Mouse (Mus musculus): Measurements from ENCODE around the gene Utp4. TPM values are rescaled to one million over a fixed set of nuclear protein-coding genes. Genes with fewer than 3 reads are reported as not detected.

The Utp4 gene
- polyA plus RNA-seq (2012; ENCODE audit: insufficient read depth, low replicate concordance): 1.5 and 3.0 TPM in 2 replicates

GRCm38 (mm10) chr8:106893481-106894156, at the start of gene Utp4:
Gene Utp4 (plus strand): TSS chr8:106893636.
- Histone ChIP-seq H3K36me3 (replicated peaks; ENCODE audit: low read length) (peaks cover 46% of the 10 kb centered on the region), H3K4me1 (peaks cover 57% of the 10 kb centered on the region), H3K9me3 (no peaks in the 10 kb centered on the region), H3K4me3 (replicated peaks) (peak within 1 kb of the TSS; percentile 93), H3K27me3 (replicated peaks) (no peaks in the 10 kb centered on the region)
- no peak for TF ChIP-seq GATA1 (IDR thresholded peaks at IDR 0.05; ENCODE audit: borderline replicate concordance, low read length)
- TF ChIP-seq FLI1 (IDR thresholded peaks at IDR 0.05; ENCODE audit: low read length): peak; percentile 69; the same call in 1 of the 2 replicates

GRCm38 (mm10) chr8:106850034-106850433, 43.4 kb upstream of the Utp4 start:
- peaks cover 6% of the 10 kb centered on the region for H3K4me1 ChIP-seq
- H3K27me3 ChIP-seq (replicated peaks): peaks cover 14% of the 10 kb centered on the region
- TF ChIP-seq GATA1 (IDR thresholded peaks at IDR 0.05; ENCODE audit: borderline replicate concordance, low read length) (no peak), FLI1 (IDR thresholded peaks at IDR 0.05; ENCODE audit: low read length) (no peak)
- no peaks in the 10 kb centered on the region for H3K36me3 ChIP-seq (replicated peaks; ENCODE audit: low read length)
- no peak overlapping the region for H3K4me3 ChIP-seq (replicated peaks)
- no peaks in the 10 kb centered on the region for H3K9me3 ChIP-seq

GRCm38 (mm10) chr8:106854534-106855241, 38.7 kb upstream of the Utp4 start:
- no peak overlapping the region for H3K4me3 ChIP-seq (replicated peaks)
- no peak for TF ChIP-seq FLI1 (IDR thresholded peaks at IDR 0.05; ENCODE audit: low read length)
- TF ChIP-seq GATA1 (IDR thresholded peaks at IDR 0.05; ENCODE audit: borderline replicate concordance, low read length): no peak
- H3K27me3 ChIP-seq (replicated peaks): peaks cover 27% of the 10 kb centered on the region
- no peaks in the 10 kb centered on the region for H3K36me3 ChIP-seq (replicated peaks; ENCODE audit: low read length)
- H3K4me1 ChIP-seq: peaks cover 11% of the 10 kb centered on the region
- H3K9me3 ChIP-seq: no peaks in the 10 kb centered on the region

- no peak for TF ChIP-seq FLI1 (IDR thresholded peaks at IDR 0.05; ENCODE audit: low read length)
- no peak for TF ChIP-seq GATA1 (IDR thresholded peaks at IDR 0.05; ENCODE audit: borderline replicate concordance, low read length)
- H3K4me1 ChIP-seq: peaks cover 8% of the 10 kb centered on the region
- H3K27me3 ChIP-seq (replicated peaks): peaks cover 29% of the 10 kb centered on the region
- no peaks in the 10 kb centered on the region for H3K9me3 ChIP-seq
- no peak overlapping the region for H3K4me3 ChIP-seq (replicated peaks)
- H3K36me3 ChIP-seq (replicated peaks; ENCODE audit: low read length): no peaks in the 10 kb centered on the region
Observed at GRCm38 (mm10) chr8:106855242-106855562, 38.2 kb upstream of the Utp4 start.

GRCm38 (mm10) chr8:106862845-106863244, 30.6 kb upstream of the Utp4 start:
- H3K4me1 ChIP-seq: 0 out of 2 replicates have a peak, but pooled peaks cover 3% of the 10 kb centered on the region
- TF ChIP-seq FLI1 (IDR thresholded peaks at IDR 0.05; ENCODE audit: low read length) (no peak), GATA1 (IDR thresholded peaks at IDR 0.05; ENCODE audit: borderline replicate concordance, low read length) (no peak)
- no peaks in the 10 kb centered on the region for H3K36me3 ChIP-seq (replicated peaks; ENCODE audit: low read length)
- no peak overlapping the region for H3K4me3 ChIP-seq (replicated peaks)
- H3K27me3 ChIP-seq (replicated peaks): peaks cover 46% of the 10 kb centered on the region
- peaks cover 4% of the 10 kb centered on the region; the same call in 1 of the 2 replicates for H3K9me3 ChIP-seq

GRCm38 (mm10) chr8:106865354-106865753, 28.1 kb upstream of the Utp4 start:
- Histone ChIP-seq H3K9me3 (peaks cover 4% of the 10 kb centered on the region; the same call in 1 of the 2 replicates), H3K27me3 (replicated peaks) (peaks cover 62% of the 10 kb centered on the region), H3K4me1 (peaks cover 7% of the 10 kb centered on the region), H3K4me3 (replicated peaks) (no peak overlapping the region), H3K36me3 (replicated peaks; ENCODE audit: low read length) (no peaks in the 10 kb centered on the region)
- TF ChIP-seq FLI1 (IDR thresholded peaks at IDR 0.05; ENCODE audit: low read length): no peak
- no peak for TF ChIP-seq GATA1 (IDR thresholded peaks at IDR 0.05; ENCODE audit: borderline replicate concordance, low read length)

- peaks cover 2% of the 10 kb centered on the region; the same call in 1 of the 2 replicates for H3K9me3 ChIP-seq
- peaks cover 84% of the 10 kb centered on the region for H3K27me3 ChIP-seq (replicated peaks)
- peaks cover 38% of the 10 kb centered on the region for H3K4me1 ChIP-seq
- TF ChIP-seq GATA1 (IDR thresholded peaks at IDR 0.05; ENCODE audit: borderline replicate concordance, low read length) (no peak), FLI1 (IDR thresholded peaks at IDR 0.05; ENCODE audit: low read length) (no peak)
- H3K36me3 ChIP-seq (replicated peaks; ENCODE audit: low read length): peaks cover 18% of the 10 kb centered on the region
- H3K4me3 ChIP-seq (replicated peaks): peak within 1 kb of the TSS; percentile 86
Observed at GRCm38 (mm10) chr8:106870051-106870450, 23.4 kb upstream of the Utp4 start, which contains the start of gene Has3. Gene Has3 (plus strand): TSS chr8:106870242.

GRCm38 (mm10) chr8:106870537-106871327, 22.7 kb upstream of the Utp4 start:
- H3K36me3 ChIP-seq (replicated peaks; ENCODE audit: low read length): peaks cover 25% of the 10 kb centered on the region
- peak overlapping the region; percentile 86 for H3K4me3 ChIP-seq (replicated peaks)
- H3K9me3 ChIP-seq: no peaks in the 10 kb centered on the region
- TF ChIP-seq FLI1 (IDR thresholded peaks at IDR 0.05; ENCODE audit: low read length) (no peak), GATA1 (IDR thresholded peaks at IDR 0.05; ENCODE audit: borderline replicate concordance, low read length) (no peak)
- peaks cover 35% of the 10 kb centered on the region for H3K4me1 ChIP-seq
- H3K27me3 ChIP-seq (replicated peaks): peaks cover 77% of the 10 kb centered on the region

GRCm38 (mm10) chr8:106871328-106871926, 22.0 kb upstream of the Utp4 start:
- peak overlapping the region; percentile 86 for H3K4me3 ChIP-seq (replicated peaks)
- peaks cover 35% of the 10 kb centered on the region for H3K4me1 ChIP-seq
- TF ChIP-seq FLI1 (IDR thresholded peaks at IDR 0.05; ENCODE audit: low read length) (no peak), GATA1 (IDR thresholded peaks at IDR 0.05; ENCODE audit: borderline replicate concordance, low read length) (no peak)
- H3K9me3 ChIP-seq: no peaks in the 10 kb centered on the region
- H3K27me3 ChIP-seq (replicated peaks): peaks cover 72% of the 10 kb centered on the region
- peaks cover 31% of the 10 kb centered on the region for H3K36me3 ChIP-seq (replicated peaks; ENCODE audit: low read length)

Data from megakaryocyte, embryonic 14.5 days (primary cell).